Mouse (Mus musculus): ENCODE data around the gene Siglecg. TPM values are rescaled to one million over a fixed set of nuclear protein-coding genes. Genes with fewer than 3 reads are reported as not detected.

Gene Siglecg
- total and polyA plus RNA-seq, 3 experiments, result 0.17 to 0.58 TPM; not detected in 1

DNA sequence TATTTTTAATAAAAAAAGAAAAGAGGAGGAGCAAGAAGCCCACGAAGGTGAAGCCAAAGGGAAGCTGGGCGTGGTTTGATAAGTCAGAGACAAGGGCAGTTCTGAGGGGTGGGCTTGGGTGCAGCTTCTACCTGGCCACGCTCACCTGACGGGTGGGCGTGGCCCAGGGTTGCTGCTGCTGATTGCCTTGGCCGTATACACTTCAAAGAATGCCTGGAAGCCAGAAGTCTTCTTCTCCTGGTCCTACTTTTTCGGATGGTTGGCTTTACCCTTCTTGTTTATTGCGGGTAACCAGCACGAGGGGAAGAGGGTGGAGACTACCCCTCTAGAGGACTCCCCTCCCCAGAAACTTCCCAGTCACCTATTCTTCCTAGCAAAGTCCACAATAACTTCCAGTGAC is 34.7 kb downstream of the Siglecg start:
- no peak for DNase-seq

DNA sequence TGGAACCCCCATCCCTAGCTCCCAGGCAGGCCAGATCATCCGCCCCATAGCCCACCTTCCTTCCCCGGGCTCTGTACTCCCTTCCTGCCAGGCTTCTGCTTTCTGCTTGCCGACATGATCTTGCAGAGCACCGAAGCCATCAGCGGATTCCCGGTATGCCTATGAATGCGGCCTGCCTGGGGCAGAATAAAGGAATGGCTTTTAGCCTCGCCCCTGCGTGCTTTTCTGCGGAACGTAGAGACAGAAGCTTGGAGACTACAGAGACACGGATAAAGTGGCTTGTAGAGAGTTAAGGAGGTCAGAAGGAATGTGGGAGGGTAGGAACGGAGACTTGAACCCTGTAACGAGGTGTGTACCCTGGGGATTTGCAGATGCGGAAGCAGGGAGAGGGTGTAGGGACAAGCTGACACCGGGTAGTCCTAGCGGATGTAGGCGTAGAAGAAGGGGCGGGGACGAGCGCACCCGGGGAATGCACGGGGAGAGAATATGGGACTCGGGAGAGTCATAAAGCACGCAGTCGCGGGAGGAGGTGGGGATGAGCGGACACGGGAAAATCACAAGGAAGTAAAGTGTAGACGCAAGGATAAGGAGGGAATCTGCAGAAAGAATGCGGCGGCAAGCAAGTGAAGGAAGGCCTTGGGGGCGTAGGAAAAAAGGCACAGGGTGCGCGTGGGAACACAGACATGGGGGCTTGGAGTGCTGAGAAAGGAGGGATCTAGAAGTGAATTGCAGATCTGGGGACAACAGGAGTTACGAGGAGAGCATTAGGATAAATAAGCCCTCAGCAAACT is 35.3 kb downstream of the Siglecg start:
- DNase-seq, result peak; percentile 90

DNA sequence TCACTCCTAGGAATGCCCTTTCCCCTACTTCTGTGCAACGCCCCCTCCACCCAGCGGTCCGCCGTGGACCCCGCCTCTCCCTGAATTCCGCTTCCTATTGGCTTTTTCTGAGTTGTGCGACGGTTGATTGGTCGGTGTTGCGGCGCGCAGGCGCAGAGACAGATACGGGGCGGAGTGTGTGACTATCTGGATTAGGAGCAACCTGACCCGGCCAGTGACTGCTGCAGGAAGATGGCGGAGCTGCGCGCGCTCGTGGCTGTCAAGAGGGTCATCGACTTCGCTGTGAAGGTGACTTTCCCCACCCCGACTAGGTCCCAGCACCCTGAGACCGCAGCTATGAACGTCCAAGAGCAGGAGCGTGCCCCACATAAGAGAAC is 35.9 kb downstream of the Siglecg start, which contains the start of the genes Etfb and Gm45233:
Gene Etfb (plus strand): TSS at position 167 of the 377 bp plus-strand sequence.
Gene Gm45233 (plus strand): TSS at position 212 of the 377 bp plus-strand sequence.
- peak; percentile 98 for DNase-seq

DNA sequence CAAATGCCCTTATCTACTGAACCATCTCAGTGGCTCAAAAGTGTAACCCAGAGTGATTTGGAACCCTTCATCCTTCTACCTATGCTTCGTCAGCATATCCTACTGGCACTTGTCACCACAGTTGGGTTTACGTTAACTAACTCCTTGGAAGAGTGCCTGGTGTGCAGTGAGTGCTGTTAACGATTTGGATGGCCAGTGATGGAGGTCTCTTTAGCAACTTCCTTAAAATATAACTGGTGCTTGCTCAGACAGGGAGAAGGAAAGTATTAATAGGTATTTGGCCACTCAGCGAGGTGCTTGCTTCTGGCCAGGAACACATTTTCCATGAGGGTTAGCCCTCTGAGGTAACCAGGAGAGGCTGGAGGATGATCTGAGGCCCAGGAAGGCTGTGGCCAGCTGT is 39.8 kb downstream of the Siglecg start:
- DNase-seq, result no peak

DNA sequence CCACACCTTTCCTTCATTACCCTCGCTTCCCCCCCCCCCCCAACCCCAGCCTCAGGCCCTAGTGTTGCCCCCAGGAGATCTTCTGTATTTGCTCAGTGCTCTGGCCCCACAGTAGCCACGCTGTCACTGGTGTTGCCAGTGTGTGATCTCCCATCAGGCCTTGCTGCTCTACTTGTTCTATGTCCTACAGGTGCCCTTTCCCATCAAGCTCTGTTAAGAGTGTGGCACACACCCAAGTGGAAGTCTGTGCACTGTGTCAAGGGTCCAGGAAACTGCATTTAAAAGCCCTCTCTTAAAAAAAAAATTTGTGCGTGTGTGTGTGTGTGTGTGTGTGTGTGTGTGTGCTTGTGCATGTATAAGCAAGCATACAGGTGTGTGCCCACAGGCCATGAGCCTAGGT is 40.2 kb downstream of the Siglecg start:
- no peak for DNase-seq

DNA sequence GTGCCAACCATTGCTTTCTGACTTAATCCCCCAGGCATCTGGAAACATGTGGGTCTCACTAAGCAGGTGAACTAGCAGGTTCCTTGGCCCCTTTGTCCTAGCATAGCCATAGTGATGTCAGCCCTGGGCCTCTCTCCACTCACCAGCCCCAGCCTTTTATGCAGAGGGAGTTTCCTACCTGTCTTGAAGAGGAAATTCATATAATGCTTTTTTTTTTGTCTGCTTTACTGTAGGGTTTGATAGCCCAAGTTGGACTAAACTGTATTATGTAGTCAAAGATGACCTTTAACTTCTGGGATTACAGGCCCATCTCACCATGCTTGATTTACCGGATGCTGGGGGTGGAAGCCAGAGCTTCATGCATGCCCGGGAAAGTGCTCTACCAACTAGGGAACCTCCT is 41.8 kb downstream of the Siglecg start:
- DNase-seq, result no peak

DNA sequence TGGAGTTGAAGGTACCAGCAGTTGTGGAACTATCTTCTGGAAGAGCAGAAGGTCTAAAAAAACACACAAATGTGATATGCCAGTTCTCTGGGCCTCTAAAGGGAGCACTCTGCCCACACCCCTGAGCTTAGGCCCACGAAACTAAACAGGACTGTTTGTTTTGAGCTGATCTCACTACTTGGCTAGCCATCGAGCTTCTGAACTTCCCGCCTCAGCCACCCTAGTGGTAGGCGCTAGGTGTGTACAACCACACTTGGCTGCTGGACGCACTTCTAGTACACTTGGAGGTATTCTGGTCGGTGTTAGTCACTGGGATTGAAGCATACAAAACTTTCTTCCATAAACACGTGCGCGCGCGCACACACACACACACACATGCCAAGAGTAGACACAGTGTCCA is 43.7 kb downstream of the Siglecg start:
- no peak for DNase-seq

DNA sequence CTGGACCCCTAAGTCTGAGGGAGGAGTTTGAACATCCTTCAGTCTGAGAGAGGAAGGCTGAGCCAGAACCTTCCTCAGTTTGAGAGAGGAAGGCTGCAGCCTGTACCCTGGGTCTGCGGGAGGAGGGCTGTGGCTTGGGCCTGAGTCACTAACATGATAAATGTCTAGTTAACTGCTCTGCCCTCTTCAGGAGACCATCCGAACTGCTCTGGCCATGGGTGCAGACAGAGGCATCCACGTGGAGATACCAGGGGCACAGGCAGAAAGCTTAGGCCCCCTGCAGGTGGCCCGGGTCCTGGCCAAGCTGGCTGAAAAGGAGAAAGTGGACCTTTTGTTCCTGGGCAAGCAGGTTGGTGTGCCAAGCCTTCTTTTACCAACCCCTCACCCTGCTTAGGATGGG is 44.6 kb downstream of the Siglecg start:
- DNase-seq, result peak; percentile 51

DNA sequence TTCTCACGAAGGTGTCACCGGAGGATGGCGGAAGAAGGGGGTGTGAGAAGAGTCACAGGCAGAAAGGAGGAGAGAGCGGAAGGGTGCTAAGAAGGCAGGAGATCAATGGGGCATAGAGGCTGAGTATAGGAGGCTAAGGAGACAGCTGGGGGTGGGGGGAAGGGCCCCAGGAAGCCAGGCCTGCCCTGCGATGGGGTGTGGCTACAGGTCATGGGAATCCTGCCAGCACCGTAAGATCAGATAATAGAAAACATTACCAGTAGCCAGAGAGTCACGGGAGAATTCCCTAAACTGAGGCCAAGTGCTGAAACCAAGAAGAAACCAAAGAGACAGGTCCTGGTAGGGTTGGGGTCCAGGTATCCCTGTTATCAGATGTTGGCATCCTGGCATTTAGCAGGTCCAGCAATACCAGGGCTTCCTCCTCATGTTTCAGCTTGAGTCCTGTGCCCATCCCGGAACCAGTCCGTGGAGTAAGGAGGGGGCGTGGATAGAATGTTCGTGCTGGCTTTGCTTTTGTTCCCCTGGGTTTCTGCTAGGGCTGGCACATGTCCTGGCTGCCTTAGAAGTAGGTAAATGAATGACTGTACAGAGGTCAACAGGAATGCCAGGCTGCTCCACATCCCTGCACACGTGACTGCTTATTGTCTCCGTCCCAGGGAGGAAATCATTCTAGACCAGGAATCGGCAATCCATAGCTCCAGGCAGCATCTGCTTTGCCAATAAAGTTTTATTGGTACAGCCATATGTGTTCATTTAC is 45.8 kb downstream of the Siglecg start:
- DNase-seq, result peak; percentile 33

DNA sequence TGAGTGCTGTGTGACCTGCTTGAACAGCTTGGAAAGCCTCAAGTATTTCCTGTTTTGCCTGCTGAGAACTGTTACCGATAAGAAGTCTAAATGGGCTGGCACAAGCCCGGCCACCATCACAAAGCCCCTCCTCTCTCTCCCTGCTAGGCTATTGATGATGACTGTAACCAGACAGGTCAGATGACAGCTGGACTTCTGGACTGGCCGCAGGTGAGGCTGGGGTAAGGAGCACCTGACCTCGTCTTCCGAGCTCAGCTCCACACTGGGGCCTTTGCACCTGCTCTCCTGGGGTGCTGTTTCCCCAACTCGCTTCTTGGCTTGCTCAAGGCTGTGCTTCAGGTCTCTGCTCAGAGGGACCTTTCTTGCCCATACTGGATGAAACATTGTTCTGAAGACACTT is 46.4 kb downstream of the Siglecg start:
- no peak for DNase-seq

DNA sequence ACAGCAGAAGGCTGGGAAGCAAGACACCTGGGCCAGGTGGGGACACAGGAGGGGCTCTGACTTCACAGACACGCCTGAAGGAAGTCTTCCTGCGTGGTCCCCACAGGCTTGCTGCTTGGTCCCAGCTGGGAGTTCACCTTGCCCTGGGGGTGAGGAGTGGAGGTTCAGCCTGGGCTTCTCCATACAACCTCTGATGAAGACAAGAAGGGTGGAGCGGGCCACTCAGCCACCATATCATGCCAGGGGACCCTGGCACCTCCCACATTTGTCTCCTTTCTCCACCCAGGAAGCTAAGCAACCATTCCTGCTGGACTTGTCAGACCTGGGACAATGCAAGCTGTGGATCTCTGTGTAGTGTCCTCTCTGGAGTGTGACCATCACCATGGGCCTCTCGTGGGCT is 54.8 kb downstream of the Siglecg start, which contains the start of gene Vsig10l:
Gene Vsig10l (plus strand): TSS at position 301 of the 400 bp plus-strand sequence.
- no peak for DNase-seq

DNA sequence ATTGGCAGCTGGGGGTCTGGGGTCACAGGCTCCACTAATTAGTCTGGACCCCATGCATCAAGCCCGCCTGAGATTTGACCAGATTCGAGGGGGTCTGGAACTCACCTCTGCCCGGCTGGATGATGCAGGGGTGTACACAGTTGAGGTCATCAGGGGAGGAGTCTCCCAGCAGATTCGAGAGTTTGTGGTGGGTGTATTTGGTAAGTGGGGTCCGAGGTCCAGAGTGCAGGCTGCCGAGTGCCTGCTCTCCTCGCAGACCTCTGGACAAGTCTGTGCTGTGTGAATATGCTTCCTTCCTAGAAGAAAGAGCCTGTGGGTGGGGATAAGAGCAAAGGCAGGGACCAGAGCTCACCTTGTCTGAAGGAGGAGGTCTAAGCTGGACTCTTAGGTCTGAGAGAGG is 56.0 kb downstream of the Siglecg start:
- no peak for DNase-seq

DNA sequence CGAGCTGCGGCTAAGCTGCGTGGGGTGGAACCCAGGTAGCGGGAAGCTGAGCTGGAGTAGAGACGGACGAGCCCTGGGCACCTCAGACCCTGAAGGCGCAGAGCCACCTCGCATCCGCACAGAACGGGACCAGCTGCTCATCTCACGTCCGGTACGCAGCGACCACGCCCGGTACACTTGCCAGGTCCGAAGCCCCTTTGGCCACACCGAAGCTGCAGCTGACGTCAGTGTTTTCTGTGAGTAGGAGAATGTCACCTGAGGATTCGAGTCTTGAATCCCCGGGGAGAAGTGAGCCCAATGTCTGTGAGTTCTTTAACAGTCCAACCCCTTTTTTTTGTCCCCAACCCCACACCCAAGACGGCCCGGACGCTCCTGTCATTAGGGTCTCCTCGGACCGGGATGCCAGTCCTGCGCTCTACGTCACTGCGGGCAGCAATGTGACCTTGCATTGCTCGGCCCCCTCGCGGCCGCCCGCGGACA is 56.9 kb downstream of the Siglecg start:
- DNase-seq, result no peak

DNA sequence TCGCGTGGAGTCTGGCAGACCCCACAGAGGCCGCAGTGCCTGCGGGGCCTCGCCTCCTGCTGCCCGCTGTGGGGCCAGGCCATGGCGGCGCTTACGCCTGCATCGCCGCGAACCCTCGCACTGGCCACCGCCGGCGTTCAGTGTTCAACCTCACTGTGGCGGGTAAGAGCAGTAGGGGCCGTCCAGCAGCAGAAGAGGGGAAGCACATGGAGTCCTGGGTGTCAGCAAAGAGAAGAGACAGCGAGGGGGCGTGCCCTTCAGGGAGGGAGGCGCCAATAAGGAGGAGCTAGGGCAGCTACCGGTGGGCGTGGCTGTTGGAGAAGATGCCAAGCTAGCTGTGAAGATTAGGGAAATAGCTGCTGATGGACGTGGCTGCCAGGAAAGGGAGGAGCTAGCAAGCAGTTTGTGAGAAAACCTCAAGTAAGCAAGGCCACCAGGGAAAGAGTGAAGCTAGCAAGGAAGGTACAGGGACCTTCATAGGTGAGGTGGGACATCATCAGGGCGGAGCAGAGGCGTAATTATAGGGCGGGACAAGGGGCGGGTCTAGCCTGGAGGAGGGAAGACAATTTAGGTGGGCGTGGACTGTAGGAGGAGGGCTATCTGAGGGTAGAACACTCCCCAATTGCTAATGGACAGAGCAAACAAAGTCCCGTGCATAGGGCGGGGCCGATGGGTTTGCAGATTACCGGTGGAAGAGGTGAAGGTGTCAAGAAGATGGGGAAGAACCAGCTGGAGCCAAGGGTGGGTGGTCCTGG is 57.5 kb downstream of the Siglecg start:
- peak; percentile 91 for DNase-seq

DNA sequence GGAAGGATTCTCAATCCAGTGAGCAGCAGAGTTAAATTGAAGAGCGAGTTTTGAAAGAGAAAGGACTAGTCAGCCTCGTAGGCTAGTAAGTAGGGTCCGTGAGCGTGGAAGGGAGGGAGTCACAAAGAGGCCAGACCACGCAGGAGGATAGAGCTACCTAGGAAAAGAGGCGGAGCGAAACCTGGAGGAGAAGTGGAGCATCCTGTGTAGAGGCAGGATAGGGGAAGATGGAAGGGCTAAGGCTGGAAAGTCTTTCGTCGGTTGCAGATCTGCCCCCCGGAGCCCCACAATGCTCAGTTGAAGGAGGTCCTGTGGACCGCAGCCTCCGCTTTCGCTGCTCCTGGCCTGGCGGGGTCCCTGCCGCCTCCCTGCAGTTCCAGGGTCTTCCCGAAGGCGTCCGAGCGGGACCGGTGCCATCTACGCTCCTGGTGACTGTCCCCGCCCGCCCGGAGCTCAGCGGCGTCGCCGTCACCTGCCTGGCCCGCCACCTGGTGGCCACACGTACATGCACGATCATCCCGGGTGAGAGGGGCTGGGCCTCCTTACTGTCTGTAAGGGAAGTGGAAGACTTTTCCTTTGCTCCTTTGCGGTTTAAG is 58.2 kb downstream of the Siglecg start:
- peak; percentile 87 for DNase-seq

Small RNA genes within 50 kb of the gene (microRNA-seq; reads per million reads assigned to microRNA genes)
- gene Mir7051, result 3.3 to 3.7 reads per million in 2 experiments

Other genes starting within 250 kb of the Siglecg start
- gene Zfp715, start 94.9 kb upstream of the Siglecg start, total RNA-seq (2021), result 10 to 100 TPM; 19.1 to 20.6 TPM
- 1.4 and 1.8 TPM in 2 replicates for gene Zfp715, start 94.9 kb upstream of the Siglecg start, polyA plus RNA-seq (2012; rRNA removed)
- gene Siglecf, start 56.9 kb upstream of the Siglecg start, total RNA-seq (2021), result not detected
- gene Siglecf, start 56.9 kb upstream of the Siglecg start, polyA plus RNA-seq (2012; rRNA removed), result 0.04 and 0.18 TPM in 2 replicates
- not detected for gene Lim2, start 19.5 kb downstream of the Siglecg start, total RNA-seq (2021)
- not detected in 2 replicates for gene Lim2, start 19.5 kb downstream of the Siglecg start, polyA plus RNA-seq (2012; rRNA removed)
- gene Nkg7, start 28.9 kb downstream of the Siglecg start, total RNA-seq (2021), result 1 to 10 TPM in 1 of 2 experiments, under 1 TPM in 1; 0.61 to 1.2 TPM
- 2.1 and 2.6 TPM in 2 replicates for gene Nkg7, start 28.9 kb downstream of the Siglecg start, polyA plus RNA-seq (2012; rRNA removed)
- gene Cldnd2, start 32.6 kb downstream of the Siglecg start, total RNA-seq (2021), result not detected
- gene Cldnd2, start 32.6 kb downstream of the Siglecg start, polyA plus RNA-seq (2012; rRNA removed), result not detected in 2 replicates
- gene Etfb, start 35.9 kb downstream of the Siglecg start, total RNA-seq (2021), result 100 to 1,000 TPM; 367 to 728 TPM
- 33.7 and 44.2 TPM in 2 replicates for gene Etfb, start 35.9 kb downstream of the Siglecg start, polyA plus RNA-seq (2012; rRNA removed)
- 1 to 10 TPM in 1 of 2 experiments, under 1 TPM in 1; 0.58 to 1.5 TPM for gene Gm45233, start 35.9 kb downstream of the Siglecg start, total RNA-seq (2021)
- 1.7 and 4.6 TPM in 2 replicates for gene Gm45233, start 35.9 kb downstream of the Siglecg start, polyA plus RNA-seq (2012; rRNA removed)
- 1 to 10 TPM; 2.2 to 2.8 TPM for gene Vsig10l, start 54.9 kb downstream of the Siglecg start, total RNA-seq (2021)
- 7.9 and 10.9 TPM in 2 replicates for gene Vsig10l, start 54.9 kb downstream of the Siglecg start, polyA plus RNA-seq (2012; rRNA removed)
- 1 to 10 TPM; 2.2 to 3.3 TPM for gene Iglon5, start 81.9 kb downstream of the Siglecg start, total RNA-seq (2021)
- gene Iglon5, start 81.9 kb downstream of the Siglecg start, polyA plus RNA-seq (2012; rRNA removed), result 3.3 and 4.4 TPM in 2 replicates
- not detected for gene 4931406B18Rik, start 97.7 kb downstream of the Siglecg start, total RNA-seq (2021)
- gene 4931406B18Rik, start 97.7 kb downstream of the Siglecg start, polyA plus RNA-seq (2012; rRNA removed), result not detected in 2 replicates
- 1 to 10 TPM; 3.1 to 4.5 TPM for gene Cd33, start 136.2 kb downstream of the Siglecg start, total RNA-seq (2021)
- 3.8 and 6.1 TPM in 2 replicates for gene Cd33, start 136.2 kb downstream of the Siglecg start, polyA plus RNA-seq (2012; rRNA removed)
- gene Zfp658, start 154.1 kb downstream of the Siglecg start, total RNA-seq (2021), result 1 to 10 TPM; 2.0 to 3.1 TPM
- 0.52 and 0.71 TPM in 2 replicates for gene Zfp658, start 154.1 kb downstream of the Siglecg start, polyA plus RNA-seq (2012; rRNA removed)
- 10 to 100 TPM; 12.8 to 18.1 TPM for gene Zfp719, start 171.4 kb downstream of the Siglecg start, total RNA-seq (2021)
- gene Zfp719, start 171.4 kb downstream of the Siglecg start, polyA plus RNA-seq (2012; rRNA removed), result 0.27 and 0.47 TPM in 2 replicates
- gene Zfp819, start 199.0 kb downstream of the Siglecg start, total RNA-seq (2021), result not detected
- not detected in 2 replicates for gene Zfp819, start 199.0 kb downstream of the Siglecg start, polyA plus RNA-seq (2012; rRNA removed)
- not detected for gene Ceacam18, start 226.5 kb downstream of the Siglecg start, total RNA-seq (2021)
- not detected in 2 replicates for gene Ceacam18, start 226.5 kb downstream of the Siglecg start, polyA plus RNA-seq (2012; rRNA removed)

All from adrenal gland, adult 2 months (tissue).